Mouse (Mus musculus) lung, embryonic 14.5 days (tissue): ENCODE results near the gene Cacna1f. TPM values are rescaled to one million over a fixed set of nuclear protein-coding genes. Genes with fewer than 3 reads are reported as not detected.
A peak's percentile ranks its signal among the peaks of the same experiment; 100 is the strongest.

Experiments
- ATAC-seq: fragments of 200-750 bp; cut with Nextera tagmentation; 2 replicates; pipeline ENCODE4 v1.8.0; 2017; ENCODE audit warnings: mild to moderate bottlenecking, moderate TSS enrichment, moderate library complexity; ENCODE audit not compliant: insufficient read depth
- DNase-seq: peaks from one replicate; pipeline ENCODE4 v3.0.0-alpha.2; 2015
- H3K27ac ChIP-seq: fragments of 300-500 bp; sonication (generic); 2 replicates; pipeline ENCODE4 v1.5.1; 2014; ENCODE audit warnings: low read depth, mild to moderate bottlenecking, moderate library complexity
- H3K27me3 ChIP-seq: fragments of 300-500 bp; sonication (generic); 2 replicates; pipeline ENCODE4 v1.6.1; 2014; ENCODE audit warnings: low read length, control low read depth; ENCODE audit not compliant: insufficient read depth
- H3K36me3 ChIP-seq: fragments of 300-500 bp; sonication (generic); 2 replicates; pipeline ENCODE4 v1.6.1; 2014; ENCODE audit warnings: control low read depth; ENCODE audit not compliant: insufficient read depth
- H3K4me1 ChIP-seq: fragments of 300-500 bp; sonication (generic); 2 replicates; pipeline ENCODE4 v1.6.1; 2014; ENCODE audit warnings: antibody characterized with exemption, control low read depth; ENCODE audit not compliant: insufficient read depth
- H3K4me2 ChIP-seq: fragments of 300-500 bp; sonication (generic); 2 replicates; pipeline ENCODE4 v1.6.1; 2014; ENCODE audit warnings: mild to moderate bottlenecking
- H3K4me3 ChIP-seq: fragments of 300-500 bp; sonication (generic); 2 replicates; pipeline ENCODE4 v1.5.1; 2014; ENCODE audit warnings: low read depth, low read length
- H3K9ac ChIP-seq: fragments of 300-500 bp; sonication (generic); 2 replicates; pipeline ENCODE4 v1.6.1; 2014
- H3K9me3 ChIP-seq: fragments of 300-500 bp; sonication (generic); 2 replicates; pipeline ENCODE4 v1.6.1; 2016; ENCODE audit warnings: low read depth, low read length, control low read depth
- CTCF ChIP-seq: IDR thresholded peaks from 2 replicates; pipeline ENCODE4 v1.5.1; 2016; ENCODE audit warnings: antibody characterized with exemption, low read depth
- WGBS: fragments of 180-500 bp; shearing (Covaris S2); extraction: QIAGEN DNeasy Blood & Tissue Kit; methylation state at CpG from one replicate; pipeline ENCODE4 v1.1.7; 2014; 5-methylcytosine and 5-hydroxymethylcytosine counted together
- polyA plus RNA-seq: library from polyadenylated mRNA; unstranded; fragments of >200 nt; fragmentation: Nextera tagmentation; extraction: Ambion mirVana; gene quantifications from 2 replicates; pipeline ENCODE4 v1.2.1, GENCODE M21; 2014

Gene Cacna1f
- polyA plus RNA-seq, 1 experiment from 2014 or later = 0.05 TPM

GRCm38 (mm10) chrX:7573176-7574086 is 33.5 kb upstream of the Cacna1f start, which contains the start of gene Foxp3:
Gene Foxp3, plus strand, starts transcription at chrX:7573644.
- Histone ChIP-seq H3K4me3 (peak within 1 kb of the TSS; percentile 53), H3K4me2 (peak within 1 kb of the TSS; percentile 72), H3K9ac (peak within 1 kb of the TSS; percentile 67), H3K9me3 (no peaks in the 10 kb centered on the region), H3K4me1 (no peaks in the 10 kb centered on the region), H3K36me3 (no peaks in the 10 kb centered on the region), H3K27me3 (no peaks in the 10 kb centered on the region), H3K27ac (peak within 1 kb of the TSS; percentile 73)
- ATAC-seq = peak; percentile 4
- peak; percentile 15 for DNase-seq
- no peak for TF ChIP-seq CTCF
- WGBS = 15% methylated on average over 64 of the region's 72 CpGs

GRCm38 (mm10) chrX:7574087-7574884 is 32.6 kb upstream of the Cacna1f start, which contains the start of gene Ppp1r3f:
Gene Ppp1r3f, minus strand, starts transcription at chrX:7574283.
- Histone ChIP-seq H3K4me2 (peak within 1 kb of the TSS; percentile 72), H3K27ac (peak within 1 kb of the TSS; percentile 73), H3K9me3 (no peaks in the 10 kb centered on the region), H3K36me3 (no peaks in the 10 kb centered on the region), H3K4me3 (peak within 1 kb of the TSS; percentile 53), H3K27me3 (no peaks in the 10 kb centered on the region), H3K9ac (peak within 1 kb of the TSS; percentile 67), H3K4me1 (no peaks in the 10 kb centered on the region)
- ATAC-seq (peak; percentile 98), DNase-seq (peak; percentile 93)
- 12% methylated on average over 64 of the region's 65 CpGs for WGBS
- no peak for TF ChIP-seq CTCF

- TF ChIP-seq CTCF = no peak
- 25% methylated on average over 5 of the region's 6 CpGs for WGBS
- peak overlapping the region; percentile 53 for H3K4me3 ChIP-seq
- ATAC-seq (no peak), DNase-seq (no peak)
- no peaks in the 10 kb centered on the region for H3K27me3 ChIP-seq
- no peaks in the 10 kb centered on the region for H3K4me1 ChIP-seq
- H3K9ac ChIP-seq = no peak overlapping the region
- 0 out of 2 replicates have a peak overlapping the region, but pooled peaks have one; percentile 30 for H3K27ac ChIP-seq
- peak overlapping the region; percentile 72 for H3K4me2 ChIP-seq
- H3K9me3 ChIP-seq = no peaks in the 10 kb centered on the region
- no peaks in the 10 kb centered on the region for H3K36me3 ChIP-seq
These were observed 32.0 kb upstream of the Cacna1f start for GRCm38 (mm10) chrX:7574885-7575231.

GRCm38 (mm10) chrX:7581151-7581550 is 25.7 kb upstream of the Cacna1f start:
- no peak overlapping the region for H3K4me2 ChIP-seq
- no peak overlapping the region for H3K4me3 ChIP-seq
- WGBS = 97% methylated on average over 2 of the region's 2 CpGs
- DNase-seq (no peak), ATAC-seq (no peak)
- no peaks in the 10 kb centered on the region for H3K27me3 ChIP-seq
- no peaks in the 10 kb centered on the region for H3K36me3 ChIP-seq
- no peak for TF ChIP-seq CTCF
- no peaks in the 10 kb centered on the region for H3K9me3 ChIP-seq
- no peak overlapping the region for H3K27ac ChIP-seq
- H3K9ac ChIP-seq = no peak overlapping the region
- no peaks in the 10 kb centered on the region for H3K4me1 ChIP-seq

- Histone ChIP-seq H3K9me3 (no peaks in the 10 kb centered on the region), H3K4me1 (no peaks in the 10 kb centered on the region), H3K27me3 (no peaks in the 10 kb centered on the region), H3K36me3 (no peaks in the 10 kb centered on the region), H3K4me2 (no peak overlapping the region), H3K4me3 (no peak overlapping the region), H3K27ac (no peak overlapping the region), H3K9ac (no peak overlapping the region)
- 91% methylated on average over 11 of the region's 11 CpGs for WGBS
- ATAC-seq (no peak), DNase-seq (no peak)
- no peak for TF ChIP-seq CTCF
These were observed 23.0 kb upstream of the Cacna1f start for GRCm38 (mm10) chrX:7583881-7584280.

GRCm38 (mm10) chrX:7586356-7586755 is 20.5 kb upstream of the Cacna1f start:
- H3K27me3 ChIP-seq = no peaks in the 10 kb centered on the region
- ATAC-seq = no peak
- no peak for TF ChIP-seq CTCF
- no peak overlapping the region for H3K27ac ChIP-seq
- no peaks in the 10 kb centered on the region for H3K9me3 ChIP-seq
- H3K9ac ChIP-seq = no peak overlapping the region
- no peak for DNase-seq
- H3K4me1 ChIP-seq = no peaks in the 10 kb centered on the region
- H3K4me3 ChIP-seq = no peak overlapping the region
- WGBS = 100% methylated on average over 3 of the region's 5 CpGs
- H3K36me3 ChIP-seq = no peaks in the 10 kb centered on the region
- H3K4me2 ChIP-seq = no peak overlapping the region

GRCm38 (mm10) chrX:7595371-7595770 is 11.5 kb upstream of the Cacna1f start:
- Histone ChIP-seq H3K4me1 (no peaks in the 10 kb centered on the region), H3K4me2 (no peak overlapping the region), H3K9ac (no peak overlapping the region), H3K27me3 (no peaks in the 10 kb centered on the region), H3K36me3 (peaks cover 14% of the 10 kb centered on the region; the same call in 1 of the 2 replicates), H3K4me3 (no peak overlapping the region), H3K27ac (no peak overlapping the region), H3K9me3 (no peaks in the 10 kb centered on the region)
- DNase-seq = no peak
- TF ChIP-seq CTCF = no peak
- no peak for ATAC-seq
- WGBS = 68% methylated on average over 9 of the region's 9 CpGs
